Mouse (Mus musculus): ENCODE measurements around the gene Macrod1.

DNA sequence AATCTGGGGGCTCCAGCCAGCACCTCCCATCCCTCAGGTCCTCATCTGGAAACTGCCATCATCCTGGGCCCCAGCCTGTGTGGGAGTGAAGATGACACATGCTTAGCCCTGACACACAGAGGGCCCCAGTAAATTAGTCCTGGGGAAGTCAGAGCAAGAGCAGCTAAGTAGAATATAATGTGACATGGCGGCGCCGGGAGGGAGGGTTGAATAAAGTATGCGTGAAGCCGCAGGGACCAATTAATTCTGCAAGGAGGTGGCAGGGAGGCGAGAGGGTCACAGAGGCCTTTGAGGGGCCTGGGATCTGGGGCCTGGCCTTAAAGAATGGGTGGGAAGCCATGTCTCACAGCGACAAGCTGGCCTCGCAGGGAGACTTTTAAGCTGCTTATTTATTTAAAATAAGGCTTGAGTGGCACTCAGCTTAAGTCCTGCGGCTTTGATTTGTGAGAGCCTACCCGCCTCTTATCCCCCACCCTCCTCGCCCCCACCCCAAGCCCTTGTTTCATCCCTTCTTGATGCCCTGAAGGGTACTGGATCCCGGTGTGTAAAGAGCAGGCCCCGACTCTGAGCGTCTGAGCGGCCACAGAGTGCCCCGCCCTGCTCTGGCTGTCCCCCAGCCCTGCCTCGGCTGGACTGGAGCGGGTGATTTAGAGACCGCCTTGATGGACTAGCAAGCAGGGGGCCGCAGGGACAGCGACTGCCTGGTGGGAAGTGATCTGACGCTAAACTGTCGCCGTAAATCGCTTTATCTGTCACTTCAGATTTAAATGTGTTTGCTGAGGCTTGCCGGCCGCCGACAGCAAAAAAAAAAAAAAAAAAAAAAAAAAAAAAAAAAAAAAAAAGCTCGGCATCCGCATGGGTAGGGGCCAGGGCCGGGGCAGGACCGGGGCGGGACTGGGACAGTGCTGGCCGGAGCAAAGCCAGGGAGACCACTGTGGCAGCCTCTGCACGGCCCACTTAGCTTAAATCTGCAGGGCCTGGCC lies 13.5 kb downstream of the Macrod1 start:
- TF ChIP-seq CTCF (IDR thresholded peaks at IDR 0.05; ENCODE audit: insufficient read depth, low read length) (no peak), POLR2A (IDR thresholded peaks at IDR 0.05; ENCODE audit: borderline replicate concordance, extremely low read depth, low read depth, low read length) (no peak)

Measured in lung, adult 2 months (tissue).